Mouse (Mus musculus): Measurements from ENCODE around the gene Zbtb34. TPM values are rescaled to one million over a fixed set of nuclear protein-coding genes. Genes with fewer than 3 reads are reported as not detected.

Gene Zbtb34
- polyA plus RNA-seq, 1 experiment = 1.6 TPM

GRCm38 (mm10) chr2:33369453-33369852 is 61.7 kb downstream of the Zbtb34 start:
- H3K27me3 ChIP-seq (ENCODE audit: control insufficient read depth, insufficient read depth, insufficient read length) = no peaks in the 10 kb centered on the region
- H3ac ChIP-seq (ENCODE audit: control insufficient read depth, insufficient read length, low read depth) = no peak overlapping the region
- H3K36me3 ChIP-seq (ENCODE audit: control insufficient read depth, insufficient read depth) = no peaks in the 10 kb centered on the region
- TF ChIP-seq MYOG (IDR thresholded peaks at IDR 0.05; ENCODE audit: control insufficient read depth, extremely low read depth, insufficient read length) (no peak), CTCF (IDR thresholded peaks at IDR 0.05; ENCODE audit: control insufficient read depth, insufficient read depth, insufficient read length) (no peak), MAX (IDR thresholded peaks at IDR 0.05) (no peak), CEBPB (IDR thresholded peaks at IDR 0.05; ENCODE audit: low read depth) (no peak), FOSL1 (IDR thresholded peaks at IDR 0.05; ENCODE audit: insufficient read depth, low read length, poor library complexity, severe bottlenecking) (no peak), USF1 (IDR thresholded peaks at IDR 0.05; ENCODE audit: low read depth) (no peak), MYOD1 (IDR thresholded peaks at IDR 0.05; ENCODE audit: control insufficient read depth, insufficient read length, low read depth) (no peak)
- H3K4me3 ChIP-seq (ENCODE audit: insufficient read depth, poor library complexity, severe bottlenecking) = no peak overlapping the region
- no peaks in the 10 kb centered on the region for H3K79me3 ChIP-seq (ENCODE audit: low read depth)
- H3K79me2 ChIP-seq (ENCODE audit: control insufficient read depth, insufficient read depth) = no peaks in the 10 kb centered on the region

- no peaks in the 10 kb centered on the region for H3K79me2 ChIP-seq (ENCODE audit: control insufficient read depth, insufficient read depth)
- TF ChIP-seq MYOG (IDR thresholded peaks at IDR 0.05; ENCODE audit: control insufficient read depth, extremely low read depth, insufficient read length) (no peak), CEBPB (IDR thresholded peaks at IDR 0.05; ENCODE audit: low read depth) (no peak), MAX (IDR thresholded peaks at IDR 0.05) (no peak), CTCF (IDR thresholded peaks at IDR 0.05; ENCODE audit: control insufficient read depth, insufficient read depth, insufficient read length) (no peak), USF1 (IDR thresholded peaks at IDR 0.05; ENCODE audit: low read depth) (no peak), FOSL1 (IDR thresholded peaks at IDR 0.05; ENCODE audit: insufficient read depth, low read length, poor library complexity, severe bottlenecking) (no peak), MYOD1 (IDR thresholded peaks at IDR 0.05; ENCODE audit: control insufficient read depth, insufficient read length, low read depth) (no peak)
- H3K27me3 ChIP-seq (ENCODE audit: control insufficient read depth, insufficient read depth, insufficient read length) = no peaks in the 10 kb centered on the region
- H3K79me3 ChIP-seq (ENCODE audit: low read depth) = no peaks in the 10 kb centered on the region
- H3K36me3 ChIP-seq (ENCODE audit: control insufficient read depth, insufficient read depth) = no peaks in the 10 kb centered on the region
- no peak overlapping the region for H3K4me3 ChIP-seq (ENCODE audit: insufficient read depth, poor library complexity, severe bottlenecking)
- H3ac ChIP-seq (ENCODE audit: control insufficient read depth, insufficient read length, low read depth) = no peak overlapping the region
Measured at GRCm38 (mm10) chr2:33368486-33368885, 62.6 kb downstream of the Zbtb34 start.

GRCm38 (mm10) chr2:33365703-33366471 is 65.2 kb downstream of the Zbtb34 start:
- no peaks in the 10 kb centered on the region for H3K79me3 ChIP-seq (ENCODE audit: low read depth)
- H3K4me3 ChIP-seq (ENCODE audit: insufficient read depth, poor library complexity, severe bottlenecking) = no peak overlapping the region
- H3ac ChIP-seq (ENCODE audit: control insufficient read depth, insufficient read length, low read depth) = no peak overlapping the region
- H3K79me2 ChIP-seq (ENCODE audit: control insufficient read depth, insufficient read depth) = no peaks in the 10 kb centered on the region
- no peaks in the 10 kb centered on the region for H3K27me3 ChIP-seq (ENCODE audit: control insufficient read depth, insufficient read depth, insufficient read length)
- TF ChIP-seq USF1 (IDR thresholded peaks at IDR 0.05; ENCODE audit: low read depth) = no peak
- TF ChIP-seq FOSL1 (IDR thresholded peaks at IDR 0.05; ENCODE audit: insufficient read depth, low read length, poor library complexity, severe bottlenecking) = no peak
- no peak for TF ChIP-seq CTCF (IDR thresholded peaks at IDR 0.05; ENCODE audit: control insufficient read depth, insufficient read depth, insufficient read length)
- TF ChIP-seq CEBPB (IDR thresholded peaks at IDR 0.05; ENCODE audit: low read depth) = no peak
- TF ChIP-seq MYOG (IDR thresholded peaks at IDR 0.05; ENCODE audit: control insufficient read depth, extremely low read depth, insufficient read length) = no peak
- no peak for TF ChIP-seq MAX (IDR thresholded peaks at IDR 0.05)
- no peak for TF ChIP-seq MYOD1 (IDR thresholded peaks at IDR 0.05; ENCODE audit: control insufficient read depth, insufficient read length, low read depth)
- no peaks in the 10 kb centered on the region for H3K36me3 ChIP-seq (ENCODE audit: control insufficient read depth, insufficient read depth)

- no peaks in the 10 kb centered on the region for H3K79me3 ChIP-seq (ENCODE audit: low read depth)
- no peaks in the 10 kb centered on the region for H3K79me2 ChIP-seq (ENCODE audit: control insufficient read depth, insufficient read depth)
- H3K27me3 ChIP-seq (ENCODE audit: control insufficient read depth, insufficient read depth, insufficient read length) = no peaks in the 10 kb centered on the region
- no peak overlapping the region for H3K4me3 ChIP-seq (ENCODE audit: insufficient read depth, poor library complexity, severe bottlenecking)
- no peaks in the 10 kb centered on the region for H3K36me3 ChIP-seq (ENCODE audit: control insufficient read depth, insufficient read depth)
- H3ac ChIP-seq (ENCODE audit: control insufficient read depth, insufficient read length, low read depth) = no peak overlapping the region
- no peak for TF ChIP-seq USF1 (IDR thresholded peaks at IDR 0.05; ENCODE audit: low read depth)
- no peak for TF ChIP-seq MAX (IDR thresholded peaks at IDR 0.05)
Measured at GRCm38 (mm10) chr2:33364656-33365055, 66.5 kb downstream of the Zbtb34 start.

GRCm38 (mm10) chr2:33363890-33364289 is 67.2 kb downstream of the Zbtb34 start:
- Histone ChIP-seq H3K79me2 (ENCODE audit: control insufficient read depth, insufficient read depth) (no peaks in the 10 kb centered on the region), H3ac (ENCODE audit: control insufficient read depth, insufficient read length, low read depth) (no peak overlapping the region), H3K27me3 (ENCODE audit: control insufficient read depth, insufficient read depth, insufficient read length) (no peaks in the 10 kb centered on the region), H3K4me3 (ENCODE audit: insufficient read depth, poor library complexity, severe bottlenecking) (no peak overlapping the region), H3K79me3 (ENCODE audit: low read depth) (no peaks in the 10 kb centered on the region), H3K36me3 (ENCODE audit: control insufficient read depth, insufficient read depth) (no peaks in the 10 kb centered on the region)
- TF ChIP-seq MYOD1 (IDR thresholded peaks at IDR 0.05; ENCODE audit: control insufficient read depth, insufficient read length, low read depth) (no peak), USF1 (IDR thresholded peaks at IDR 0.05; ENCODE audit: low read depth) (no peak), CEBPB (IDR thresholded peaks at IDR 0.05; ENCODE audit: low read depth) (no peak), MYOG (IDR thresholded peaks at IDR 0.05; ENCODE audit: control insufficient read depth, extremely low read depth, insufficient read length) (no peak), FOSL1 (IDR thresholded peaks at IDR 0.05; ENCODE audit: insufficient read depth, low read length, poor library complexity, severe bottlenecking) (no peak)

- Histone ChIP-seq H3K79me2 (ENCODE audit: control insufficient read depth, insufficient read depth) (no peaks in the 10 kb centered on the region), H3K79me3 (ENCODE audit: low read depth) (no peaks in the 10 kb centered on the region), H3ac (ENCODE audit: control insufficient read depth, insufficient read length, low read depth) (no peak overlapping the region), H3K36me3 (ENCODE audit: control insufficient read depth, insufficient read depth) (no peaks in the 10 kb centered on the region), H3K27me3 (ENCODE audit: control insufficient read depth, insufficient read depth, insufficient read length) (no peaks in the 10 kb centered on the region), H3K4me3 (ENCODE audit: insufficient read depth, poor library complexity, severe bottlenecking) (no peak overlapping the region)
- TF ChIP-seq USF1 (IDR thresholded peaks at IDR 0.05; ENCODE audit: low read depth) = no peak
- no peak for TF ChIP-seq CEBPB (IDR thresholded peaks at IDR 0.05; ENCODE audit: low read depth)
- TF ChIP-seq MAX (IDR thresholded peaks at IDR 0.05) = no peak
- no peak for TF ChIP-seq MYOD1 (IDR thresholded peaks at IDR 0.05; ENCODE audit: control insufficient read depth, insufficient read length, low read depth)
- TF ChIP-seq CTCF (IDR thresholded peaks at IDR 0.05; ENCODE audit: control insufficient read depth, insufficient read depth, insufficient read length) = no peak
- no peak for TF ChIP-seq FOSL1 (IDR thresholded peaks at IDR 0.05; ENCODE audit: insufficient read depth, low read length, poor library complexity, severe bottlenecking)
- no peak for TF ChIP-seq MYOG (IDR thresholded peaks at IDR 0.05; ENCODE audit: control insufficient read depth, extremely low read depth, insufficient read length)
Measured at GRCm38 (mm10) chr2:33361139-33361716, 69.9 kb downstream of the Zbtb34 start.

Data from C2C12 (cell line).